Mouse (Mus musculus) heart, adult 2 months (tissue): Measurements from ENCODE around the gene Parg. TPM values are rescaled to one million over a fixed set of nuclear protein-coding genes. Genes with fewer than 3 reads are reported as not detected.

Source experiments
- DNase-seq, 2 experiments: peaks; one replicate each; pipeline ENCODE4 v3.0.0; 2021
- H3K27ac ChIP-seq: fragments of 200-600 bp; 2 replicates; pipeline ENCODE4 v1.8.1; 2022
- H3K27me3 ChIP-seq: fragments of 200-500 bp; 2 replicates; pipeline ENCODE4 v1.6.1; 2012; ENCODE audit warnings: mild to moderate bottlenecking, low read length, inconsistent platforms, mixed read lengths; ENCODE audit not compliant: control insufficient read depth, insufficient read depth
- H3K36me3 ChIP-seq: fragments of 200-500 bp; 2 replicates; pipeline ENCODE4 v1.6.1; 2012; ENCODE audit warnings: low read length, inconsistent platforms; ENCODE audit not compliant: control insufficient read depth, insufficient read depth
- H3K4me1 ChIP-seq: fragments of 200-500 bp; 2 replicates; pipeline ENCODE4 v1.6.1; 2011; ENCODE audit warnings: low read length; ENCODE audit not compliant: control insufficient read depth, insufficient read depth
- H3K4me3 ChIP-seq: fragments of 200-600 bp; 2 replicates; pipeline ENCODE4 v1.8.1; 2022
- H3K79me2 ChIP-seq: fragments of 200-500 bp; replicated peaks from 2 replicates; pipeline ENCODE4 v1.6.1; 2012; ENCODE audit warnings: mild to moderate bottlenecking, inconsistent platforms, low read length, moderate library complexity, mixed read lengths; ENCODE audit not compliant: control insufficient read depth, insufficient read depth
- H3K9ac ChIP-seq: fragments of 200-500 bp; 2 replicates; pipeline ENCODE4 v1.6.1; 2012; ENCODE audit warnings: low read depth, mild to moderate bottlenecking, control low read depth, inconsistent platforms, low read length, mixed read lengths
- CTCF ChIP-seq: fragments of 200-600 bp; IDR thresholded peaks from 2 replicates; pipeline ENCODE4 v1.8.1; 2022; ENCODE audit warnings: antibody characterized with exemption, mild to moderate bottlenecking, moderate library complexity
- EP300 ChIP-seq: fragments of 200-500 bp; IDR thresholded peaks from 2 replicates; pipeline ENCODE4 v1.6.1; 2011; ENCODE audit warnings: low read depth, low read length, control low read depth; ENCODE audit not compliant: insufficient read depth
- POLR2A ChIP-seq: fragments of 200-500 bp; IDR thresholded peaks from 2 replicates; pipeline ENCODE4 v1.6.1; 2011; ENCODE audit warnings: mild to moderate bottlenecking, low read depth, low read length, control low read depth; ENCODE audit not compliant: insufficient read depth
- WGBS: fragments of 180-500 bp; shearing (Covaris S2); methylation state at CpG from one replicate; pipeline ENCODE4 v1.1.7; 2018; 5-methylcytosine and 5-hydroxymethylcytosine counted together
- intact Hi-C: fragments of 180-260 bp; cut with DNase I; formaldehyde crosslinking; loops from one replicate; pipeline ENCODE4 v1.15.1; 2025
- long read RNA-seq: library from polyadenylated mRNA; stranded (forward); transcript quantifications from one replicate; pipeline ENCODE4 v2.0.0, GENCODE M21; 2021
- polyA plus RNA-seq: library from polyadenylated mRNA; depleted of rRNA; stranded (reverse); fragments of >200 nt; gene quantifications from 2 replicates; pipeline ENCODE4 v1.2.3, GENCODE M21; 2012; rRNA removed
- total RNA-seq, 2 experiments: library from RNA; stranded (reverse); gene quantifications; 2 replicates each; pipeline ENCODE4 v1.2.3; 2021

Parg gene
- total RNA-seq (10 to 100 TPM; 20.0 to 21.2 TPM), polyA plus RNA-seq (3.7 and 6.3 TPM in 2 replicates)
- long read RNA-seq, full-length matches to known transcripts, result 17 of 26 reads
- long read RNA-seq, partial matches to known transcripts, result 2 of 26 reads
- long read RNA-seq, other reads (novel, unspliced or antisense), result 7 of 26 reads

- under 1% methylated on average over 77 of the region's 77 CpGs for WGBS
- DNase-seq, result peak; percentile 91
- intact Hi-C loops, result loop anchor here (2.0 kb wide), 1 partner anchor 43 kb away; the partner anchor contains the start of gene Ncoa4
Measured at GRCm38 (mm10) chr14:32201791-32202451, at the start of gene Parg, which contains the start of gene Timm23. Gene Parg, plus strand, starts transcription at chr14:32201949. Gene Timm23, minus strand, starts transcription at chr14:32201898.

GRCm38 (mm10) chr14:32152243-32152965 lies 49.3 kb upstream of the Parg start:
- WGBS, result 90% methylated on average over 18 of the region's 18 CpGs
- DNase-seq, result no peak
- Histone ChIP-seq H3K36me3 (no peaks in the 10 kb centered on the region), H3K27me3 (no peaks in the 10 kb centered on the region), H3K79me2 (no peaks in the 10 kb centered on the region), H3K27ac (no peak overlapping the region), H3K4me1 (no peaks in the 10 kb centered on the region), H3K9ac (no peak overlapping the region), H3K4me3 (no peak overlapping the region)
- TF ChIP-seq POLR2A (no peak), EP300 (no peak), CTCF (no peak)
- intact Hi-C loops, result no loop called here

More at GRCm38 (mm10) chr14:32201791-32202451, at the start of gene Parg, which contains the start of gene Timm23:
- Histone ChIP-seq H3K36me3 (peaks cover 10% of the 10 kb centered on the region), H3K4me3 (peak within 1 kb of the TSS; percentile 89), H3K27ac (peak within 1 kb of the TSS; percentile 69), H3K27me3 (no peaks in the 10 kb centered on the region), H3K4me1 (peaks cover 9% of the 10 kb centered on the region), H3K79me2 (peaks cover 13% of the 10 kb centered on the region), H3K9ac (peak within 1 kb of the TSS; percentile 98)
- no peak for TF ChIP-seq CTCF
- TF ChIP-seq EP300, result no peak
- no peak for TF ChIP-seq POLR2A

- 93% methylated on average over 2 of the region's 2 CpGs for WGBS
- H3K9ac ChIP-seq, result no peak overlapping the region
- TF ChIP-seq CTCF (no peak), EP300 (no peak), POLR2A (no peak)
- H3K4me1 ChIP-seq, result no peaks in the 10 kb centered on the region
- no peaks in the 10 kb centered on the region for H3K79me2 ChIP-seq
- H3K27me3 ChIP-seq, result no peaks in the 10 kb centered on the region
- DNase-seq, result no peak
- H3K36me3 ChIP-seq, result no peaks in the 10 kb centered on the region
- intact Hi-C loops, result no loop called here
- no peak overlapping the region for H3K27ac ChIP-seq
- no peak overlapping the region for H3K4me3 ChIP-seq
Measured at GRCm38 (mm10) chr14:32153156-32153555, 48.6 kb upstream of the Parg start.

GRCm38 (mm10) chr14:32154758-32155157 lies 47.0 kb upstream of the Parg start:
- H3K9ac ChIP-seq, result no peak overlapping the region
- no peak for TF ChIP-seq CTCF
- TF ChIP-seq EP300, result no peak
- TF ChIP-seq POLR2A, result no peak
- WGBS, result 85% methylated on average over 6 of the region's 6 CpGs
- no peaks in the 10 kb centered on the region for H3K27me3 ChIP-seq
- no peak overlapping the region for H3K4me3 ChIP-seq
- H3K79me2 ChIP-seq, result no peaks in the 10 kb centered on the region
- no peaks in the 10 kb centered on the region; the same call in 1 of the 2 replicates for H3K4me1 ChIP-seq
- no peak overlapping the region for H3K27ac ChIP-seq
- H3K36me3 ChIP-seq, result no peaks in the 10 kb centered on the region
- DNase-seq, result no peak
- intact Hi-C loops, result no loop called here

GRCm38 (mm10) chr14:32159150-32159670 lies 42.5 kb upstream of the Parg start:
- Histone ChIP-seq H3K27me3 (no peaks in the 10 kb centered on the region), H3K27ac (peak overlapping the region; percentile 99), H3K4me1 (peaks cover 3% of the 10 kb centered on the region), H3K4me3 (peak overlapping the region; percentile 94), H3K79me2 (peaks cover 2% of the 10 kb centered on the region), H3K9ac (peak overlapping the region; percentile 40; the same call in 1 of the 2 replicates), H3K36me3 (peaks cover 4% of the 10 kb centered on the region; the same call in 1 of the 2 replicates)
- no peak for TF ChIP-seq POLR2A
- intact Hi-C loops, result loop anchor here (2.0 kb wide), 2 partner anchors 42 to 74 kb away; partner anchors contain the start of genes Dph3, Oxnad1, Parg and Timm23
- DNase-seq, result peak in 1 of 2 experiments; percentile 20
- 30% methylated on average over 4 of the region's 4 CpGs for WGBS
